Mouse (Mus musculus) kidney, adult 2 months (tissue): Measurements from ENCODE around the gene Fcho1.

Source experiments
- CTCF ChIP-seq: fragments of 200-500 bp; conservative IDR thresholded peaks from 2 replicates; pipeline ENCODE4 v1.5.1; 2011; ENCODE audit warnings: low read depth, mild to moderate bottlenecking, control low read depth, low read length, moderate library complexity, mixed read lengths; ENCODE audit not compliant: insufficient read depth, insufficient read length
- POLR2A ChIP-seq: fragments of 200-500 bp; IDR thresholded peaks from one replicate; pipeline ENCODE4 v1.6.1; 2011; ENCODE audit warnings: low read depth, low read length, control low read depth

DNA sequence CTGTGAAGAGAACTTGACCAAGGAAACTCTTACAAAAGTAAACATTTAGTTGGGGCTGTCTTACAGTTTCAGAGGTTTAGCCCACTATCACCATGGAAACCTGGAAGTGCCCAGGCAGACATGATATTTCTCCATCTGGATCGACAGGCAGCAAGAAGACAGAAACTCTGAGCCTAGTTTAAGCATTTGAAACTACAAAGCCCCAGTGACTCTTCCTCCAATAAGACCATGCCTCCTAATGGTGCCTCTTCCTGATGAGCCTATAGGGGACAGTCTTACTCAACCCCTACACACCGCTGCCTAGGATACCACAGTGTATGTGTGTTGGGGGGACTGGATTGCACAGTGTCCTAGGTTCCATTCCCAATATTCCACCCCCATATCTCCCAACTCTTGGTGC, 51.4 kb downstream of the Fcho1 start:
- TF ChIP-seq CTCF (no peak), POLR2A (no peak)
